Mouse (Mus musculus) spleen, adult 2 months (tissue): ENCODE measurements around the gene Psmb7. TPM values are rescaled to one million over a fixed set of nuclear protein-coding genes. Genes with fewer than 3 reads are reported as not detected.

Experiments
- DNase-seq, 2 experiments: peaks; one replicate each; pipeline versions ENCODE4 v3.0.0 to v3.0.0-alpha.2; 2012 to 2021; ENCODE audit warnings: low spot score in 2 of 2, low read depth in 1 of 2
- H3K27ac ChIP-seq: fragments of 200-500 bp; 2 replicates; pipeline ENCODE4 v1.5.1; 2012; ENCODE audit warnings: low read length, inconsistent platforms; ENCODE audit not compliant: insufficient read depth
- H3K27me3 ChIP-seq: fragments of 200-500 bp; 2 replicates; pipeline ENCODE4 v1.6.1; 2012; ENCODE audit warnings: mild to moderate bottlenecking, moderate library complexity, low read length, inconsistent platforms; ENCODE audit not compliant: control insufficient read depth, insufficient read depth
- H3K36me3 ChIP-seq: fragments of 200-500 bp; 2 replicates; pipeline ENCODE4 v1.6.1; 2012; ENCODE audit warnings: mild to moderate bottlenecking, low read length, inconsistent platforms; ENCODE audit not compliant: control insufficient read depth, insufficient read depth
- H3K4me1 ChIP-seq: fragments of 200-500 bp; 2 replicates; pipeline ENCODE4 v1.6.1; 2011; ENCODE audit warnings: inconsistent platforms; ENCODE audit not compliant: control insufficient read depth, insufficient read depth, insufficient read length
- H3K4me3 ChIP-seq: fragments of 200-500 bp; 2 replicates; pipeline ENCODE4 v1.5.1; 2011; ENCODE audit warnings: mild to moderate bottlenecking, inconsistent platforms; ENCODE audit not compliant: insufficient read depth, insufficient read length; ENCODE audit errors: extremely low read depth
- CTCF ChIP-seq: fragments of 200-500 bp; IDR thresholded peaks from 2 replicates; pipeline ENCODE4 v1.5.1; 2011; ENCODE audit warnings: mild to moderate bottlenecking, inconsistent platforms; ENCODE audit not compliant: insufficient read depth, insufficient read length, insufficient replicate concordance; ENCODE audit errors: extremely low read depth
- POLR2A ChIP-seq: fragments of 200-500 bp; IDR thresholded peaks from 2 replicates; pipeline ENCODE4 v1.6.1; 2011; ENCODE audit warnings: low read depth, low read length, inconsistent platforms
- WGBS: fragments of 180-500 bp; shearing (Covaris S2); methylation state at CpG from one replicate; pipeline ENCODE4 v1.1.7; 2018; 5-methylcytosine and 5-hydroxymethylcytosine counted together
- polyA plus RNA-seq: library from polyadenylated mRNA; depleted of rRNA; stranded (reverse); fragments of >200 nt; gene quantifications from 2 replicates; pipeline ENCODE4 v1.2.3, GENCODE M21; 2012

The Psmb7 gene
- polyA plus RNA-seq, 1 experiment: 22.6 TPM

DNA sequence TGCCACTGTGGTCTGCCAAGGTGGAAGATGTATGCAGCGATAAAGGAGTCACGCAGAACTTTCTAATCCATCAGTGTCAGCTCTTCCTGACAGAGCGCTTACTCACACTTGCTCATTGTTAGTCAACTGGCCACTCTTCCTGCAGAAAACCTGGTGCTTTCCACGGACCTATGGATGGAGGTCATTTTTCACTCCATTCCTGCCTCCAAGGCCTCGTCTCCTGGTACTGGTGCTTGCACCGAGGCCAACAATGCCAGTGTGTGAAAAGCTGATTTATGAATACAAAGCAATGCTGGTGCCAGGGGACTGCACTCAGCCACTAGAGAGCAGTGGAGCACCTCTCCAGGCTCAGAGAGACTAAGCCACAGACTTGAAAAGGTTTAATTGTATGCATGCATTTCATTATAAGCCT lies 22.3 kb downstream of the Psmb7 start:
- Histone ChIP-seq H3K4me1 (no peaks in the 10 kb centered on the region; the same call in 1 of the 2 replicates), H3K27me3 (no peaks in the 10 kb centered on the region), H3K4me3 (no peak overlapping the region), H3K36me3 (peaks cover 6% of the 10 kb centered on the region; the same call in 1 of the 2 replicates), H3K27ac (no peak overlapping the region)
- WGBS: 69% methylated on average over 6 of the region's 6 CpGs
- no peak for TF ChIP-seq CTCF
- no peak for TF ChIP-seq POLR2A
- DNase-seq: no peak

DNA sequence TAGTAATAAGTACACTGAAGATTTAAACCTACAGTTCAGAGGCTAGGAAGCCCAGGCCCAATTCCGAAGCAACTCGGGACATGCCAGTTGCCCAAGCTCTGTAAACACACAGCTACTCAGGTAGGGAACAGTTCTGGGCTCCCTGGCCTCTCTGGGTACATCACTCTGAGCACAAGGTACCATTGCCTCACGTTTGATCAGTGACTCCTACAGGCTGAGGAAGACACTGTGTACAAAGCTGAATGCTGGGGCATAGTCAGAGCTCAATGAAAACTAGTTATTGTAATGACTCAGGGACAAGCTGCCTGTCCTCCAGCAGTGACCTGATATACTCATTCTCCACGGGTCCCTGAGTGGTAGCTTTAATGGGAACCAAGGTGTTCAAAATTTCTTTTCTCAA lies 22.8 kb downstream of the Psmb7 start:
- TF ChIP-seq POLR2A (no peak), CTCF (no peak)
- H3K4me1 ChIP-seq: no peaks in the 10 kb centered on the region; the same call in 1 of the 2 replicates
- no peak for DNase-seq
- no peaks in the 10 kb centered on the region for H3K27me3 ChIP-seq
- WGBS: 88% methylated on average over 4 of the region's 4 CpGs
- H3K36me3 ChIP-seq: peaks cover 3% of the 10 kb centered on the region; the same call in 1 of the 2 replicates
- no peak overlapping the region for H3K27ac ChIP-seq
- no peak overlapping the region for H3K4me3 ChIP-seq

DNA sequence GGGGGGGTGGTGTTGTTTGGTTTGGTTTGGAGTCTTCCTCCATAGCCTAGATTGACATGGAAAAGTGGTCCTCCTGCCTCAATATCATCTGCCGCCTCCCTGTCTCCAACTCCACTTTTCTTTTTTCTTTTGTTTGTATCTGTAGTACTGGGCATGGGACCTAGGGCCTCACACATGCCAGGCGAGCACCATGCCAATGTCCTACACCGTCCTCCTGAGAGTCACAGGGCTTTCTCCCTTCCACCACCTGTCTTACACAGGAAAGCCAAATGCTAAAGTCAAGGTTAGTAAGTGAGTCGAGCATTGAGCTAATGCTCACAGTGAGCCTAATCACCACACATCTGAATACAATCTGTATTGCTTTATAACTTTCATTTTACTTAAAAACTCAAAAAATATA lies 24.1 kb downstream of the Psmb7 start:
- Histone ChIP-seq H3K27me3 (no peaks in the 10 kb centered on the region), H3K4me3 (no peak overlapping the region), H3K4me1 (no peaks in the 10 kb centered on the region; the same call in 1 of the 2 replicates), H3K36me3 (no peaks in the 10 kb centered on the region; the same call in 1 of the 2 replicates), H3K27ac (no peak overlapping the region)
- no peak for DNase-seq
- 95% methylated on average over 4 of the region's 4 CpGs for WGBS
- TF ChIP-seq CTCF: no peak
- TF ChIP-seq POLR2A: no peak

DNA sequence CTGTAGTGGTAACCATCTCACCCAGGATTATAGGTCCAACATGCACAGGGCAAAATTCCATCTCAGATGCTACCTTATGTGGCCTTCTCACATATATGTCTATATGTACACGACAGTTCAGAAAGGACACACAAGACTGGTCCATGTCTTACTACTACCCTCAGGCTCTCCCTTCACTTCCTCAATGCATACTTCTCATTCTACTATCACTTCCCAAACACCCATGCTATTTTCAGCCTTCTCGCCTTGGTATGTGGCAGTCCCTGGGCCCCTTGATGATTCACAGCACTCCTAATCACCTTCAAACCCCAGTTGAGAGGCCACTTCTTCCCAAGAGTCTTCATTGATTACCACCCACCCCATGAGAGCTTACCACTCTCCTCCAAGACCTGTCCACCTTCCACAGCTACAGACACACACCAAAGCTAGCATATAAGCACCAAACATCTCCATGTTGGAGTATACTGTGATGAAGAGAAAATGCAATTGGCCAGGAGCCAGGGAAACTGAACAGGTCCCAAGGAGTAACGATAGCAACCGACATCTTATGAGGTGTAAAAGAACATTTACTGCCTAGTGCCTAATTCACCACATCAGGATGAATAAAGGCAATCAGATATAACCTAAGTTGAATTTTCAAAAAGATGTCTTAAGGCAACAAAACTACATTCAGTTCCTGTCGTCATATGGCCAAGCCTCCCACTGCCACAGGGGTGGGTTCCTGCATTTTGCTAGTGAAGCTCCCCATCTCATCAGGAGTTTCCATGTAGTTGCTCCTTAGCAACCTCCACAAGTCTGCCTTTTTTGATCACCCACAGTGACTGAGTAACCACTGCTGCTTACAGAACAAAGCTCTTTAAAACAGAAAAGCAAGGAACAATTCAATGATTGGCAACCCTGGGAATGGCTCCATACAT lies 26.7 kb downstream of the Psmb7 start:
- Histone ChIP-seq H3K4me1 (no peaks in the 10 kb centered on the region; the same call in 1 of the 2 replicates), H3K27ac (no peak overlapping the region), H3K4me3 (no peak overlapping the region), H3K27me3 (no peaks in the 10 kb centered on the region), H3K36me3 (peaks cover 3% of the 10 kb centered on the region; the same call in 1 of the 2 replicates)
- 85% methylated on average over 5 of the region's 5 CpGs for WGBS
- TF ChIP-seq CTCF (no peak), POLR2A (no peak)
- DNase-seq: no peak

DNA sequence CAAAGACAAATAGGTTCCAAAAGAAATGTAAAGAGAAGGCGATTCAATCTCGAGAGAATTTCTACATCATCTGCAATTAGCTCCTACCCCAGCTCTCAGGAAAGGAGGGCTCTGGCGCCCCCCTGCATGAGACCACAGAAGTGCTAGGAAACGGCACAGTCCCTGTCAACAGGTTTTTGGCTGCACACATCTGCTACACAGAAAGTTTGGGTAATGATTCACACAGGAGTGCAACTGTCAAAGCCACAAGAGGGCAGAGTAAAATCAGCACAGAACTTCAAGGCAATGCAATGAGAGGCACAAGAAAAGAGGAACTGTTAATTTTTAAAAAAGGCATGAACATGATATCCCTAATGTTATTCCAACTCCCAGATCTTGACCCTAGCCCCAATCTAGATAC lies 27.8 kb downstream of the Psmb7 start:
- Histone ChIP-seq H3K27ac (no peak overlapping the region), H3K4me1 (no peaks in the 10 kb centered on the region; the same call in 1 of the 2 replicates)
- WGBS: 44% methylated on average over 4 of the region's 4 CpGs

DNA sequence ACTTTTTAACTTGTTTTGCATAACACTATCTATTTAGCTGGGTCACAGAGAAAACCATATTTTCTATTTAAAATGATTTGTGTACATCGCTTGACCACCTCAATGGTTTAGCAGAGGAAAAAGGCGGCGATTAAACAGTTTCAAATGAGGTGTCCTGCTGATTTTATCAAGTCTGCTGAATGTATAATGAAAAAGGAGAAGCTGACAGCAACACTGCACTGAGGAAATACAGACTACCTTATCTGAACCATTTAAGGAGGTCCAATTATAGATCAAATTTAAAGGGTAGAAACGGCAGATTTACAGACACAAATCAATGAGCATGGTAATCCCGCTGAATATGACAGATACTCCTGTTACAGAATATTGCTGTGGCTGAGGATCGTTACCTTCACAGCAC lies 29.4 kb downstream of the Psmb7 start:
- no peak for TF ChIP-seq CTCF
- H3K27me3 ChIP-seq: no peaks in the 10 kb centered on the region
- H3K36me3 ChIP-seq: peaks cover 3% of the 10 kb centered on the region; the same call in 1 of the 2 replicates
- H3K4me3 ChIP-seq: no peak overlapping the region
- no peak for DNase-seq
- no peak overlapping the region for H3K27ac ChIP-seq
- no peaks in the 10 kb centered on the region; the same call in 1 of the 2 replicates for H3K4me1 ChIP-seq
- 82% methylated on average over 6 of the region's 6 CpGs for WGBS

More for the DNA sequence above, 27.8 kb downstream of the Psmb7 start:
- TF ChIP-seq CTCF (peak; percentile 1; the same call in 1 of the 2 replicates), POLR2A (no peak)
- peak in 1 of 2 experiments; percentile 7 for DNase-seq
- H3K36me3 ChIP-seq: peaks cover 3% of the 10 kb centered on the region; the same call in 1 of the 2 replicates
- no peak overlapping the region for H3K4me3 ChIP-seq
- H3K27me3 ChIP-seq: no peaks in the 10 kb centered on the region
